Mouse (Mus musculus) activated CD4-positive, CD25-positive, alpha-beta regulatory T cell, adult 4 months (primary cell): Measurements from ENCODE around the gene Tnfrsf19. TPM values are rescaled to one million over a fixed set of nuclear protein-coding genes. Genes with fewer than 3 reads are reported as not detected.

ENCODE experiments used
- ATAC-seq: one replicate; pipeline ENCODE4 v1.8.0; 2017
- polyA plus RNA-seq, 2 experiments: library from polyadenylated mRNA; unstranded; fragments of 100-300 nt; shearing (Covaris generic); gene quantifications; one replicate each; pipeline ENCODE4 v1.2.1; 2017

Gene Tnfrsf19
- polyA plus RNA-seq, 2 experiments from 2014 or later = not detected

DNA sequence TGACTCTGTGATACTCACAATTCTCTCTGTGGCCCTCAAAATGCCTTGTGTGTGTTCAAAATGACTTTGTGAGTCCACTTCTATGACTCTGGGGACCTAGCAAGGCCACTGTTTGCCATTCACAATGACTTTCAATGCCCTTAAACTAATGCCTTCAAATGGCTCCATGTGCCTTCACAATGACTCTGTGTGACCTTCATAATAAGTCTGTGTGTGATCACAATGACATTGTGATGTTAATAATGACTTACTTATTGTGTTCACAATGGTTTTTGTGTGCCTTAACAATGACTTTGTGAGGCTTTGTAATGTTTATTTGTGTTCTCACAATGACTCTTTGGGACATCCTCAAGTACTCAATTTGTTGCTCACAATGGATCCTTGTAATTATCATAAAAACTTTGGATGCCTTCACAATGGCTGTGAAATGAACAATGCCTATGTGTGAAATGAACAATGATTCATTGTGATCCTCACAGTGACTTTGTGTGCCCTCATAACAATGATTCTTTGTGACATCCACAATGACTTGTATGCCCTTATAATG, 88.6 kb downstream of the Tnfrsf19 start:
- ATAC-seq = no peak

DNA sequence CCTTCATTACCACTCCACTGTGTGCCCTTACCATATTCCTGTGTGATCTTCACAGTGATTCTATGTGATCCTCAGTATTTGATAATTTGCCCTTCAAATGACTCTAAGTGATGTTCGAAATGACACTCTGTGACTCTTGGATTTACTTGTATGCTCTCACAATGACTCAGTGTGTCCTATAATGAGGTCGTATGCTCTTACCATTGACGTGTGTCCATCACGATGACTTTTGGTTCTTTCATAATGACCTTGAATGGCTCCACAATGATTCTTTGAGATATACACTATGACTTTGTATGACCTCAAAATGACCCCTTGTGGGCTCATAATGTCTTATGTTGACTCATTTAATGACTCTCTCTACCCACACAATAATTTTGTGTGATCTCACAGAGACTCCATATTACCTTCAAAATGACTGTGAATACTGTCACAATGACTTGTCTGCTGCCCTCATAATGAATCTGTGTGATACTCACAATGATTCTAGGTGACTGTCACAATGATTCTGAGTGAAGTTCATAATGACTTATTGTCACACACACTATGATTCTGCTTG, 108.7 kb downstream of the Tnfrsf19 start:
- no peak for ATAC-seq

DNA sequence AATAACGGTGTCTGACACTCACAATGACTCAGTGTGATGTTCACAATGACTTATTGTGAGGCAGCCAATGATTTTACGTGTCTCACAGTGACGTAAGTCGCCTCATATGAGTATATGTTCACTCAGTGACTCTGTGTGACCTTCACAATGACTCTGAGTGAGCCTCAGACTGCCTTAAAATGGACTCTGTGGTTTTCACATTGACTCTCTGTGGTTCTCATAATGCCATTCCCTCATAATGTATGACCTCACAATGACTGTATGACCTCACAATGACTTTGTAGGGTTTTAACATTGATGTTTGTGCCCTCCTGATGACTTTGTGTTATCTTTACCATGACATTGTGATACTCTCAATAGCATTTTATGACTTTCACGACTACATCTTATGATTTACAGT, 110.6 kb downstream of the Tnfrsf19 start:
- ATAC-seq = no peak

DNA sequence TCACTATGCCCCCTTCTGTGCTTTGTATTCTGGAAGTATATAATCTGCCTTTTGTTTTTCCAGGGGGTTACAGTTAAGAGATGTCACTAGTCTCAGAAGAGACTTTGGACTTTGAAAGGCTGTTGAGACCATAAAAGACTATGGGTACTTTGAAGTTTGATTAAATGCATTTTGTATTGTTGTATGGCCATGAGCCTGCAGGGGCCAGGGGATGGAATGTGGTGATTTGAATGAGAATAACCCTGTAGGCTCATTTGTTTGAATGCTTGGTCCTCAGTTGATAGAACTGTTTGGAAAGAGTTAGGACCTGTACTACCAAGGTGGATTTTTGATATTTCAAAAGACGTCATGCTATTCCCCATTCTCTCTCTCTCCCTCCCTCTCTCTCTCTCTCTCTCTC, 120.3 kb downstream of the Tnfrsf19 start:
- ATAC-seq = no peak

DNA sequence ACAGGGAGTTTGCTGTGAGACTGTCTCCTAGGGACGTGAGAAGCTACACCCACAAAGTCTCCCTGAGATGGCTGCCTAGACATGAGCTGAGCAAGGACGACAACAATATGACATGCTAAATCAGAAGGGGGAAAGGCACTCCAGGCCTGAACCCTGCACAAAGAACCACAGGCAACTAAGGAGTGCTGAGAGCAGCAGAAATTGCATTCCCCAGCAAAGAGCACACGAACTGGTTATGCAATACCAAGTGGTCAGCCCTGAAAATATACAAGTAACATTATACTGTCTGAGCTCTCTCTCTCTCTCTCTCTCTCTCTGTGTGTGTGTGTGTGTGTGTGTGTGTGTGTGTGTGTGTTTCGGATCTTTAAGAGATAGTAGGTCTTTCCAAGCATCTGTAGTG, 129.6 kb downstream of the Tnfrsf19 start:
- ATAC-seq = no peak

Other genes starting within 250 kb of the Tnfrsf19 start
- gene Sacs, start 92.0 kb upstream of the Tnfrsf19 start, polyA plus RNA-seq = 1 to 10 TPM; 6.6 to 6.9 TPM
- not detected for gene Sgcg, start 212.0 kb upstream of the Tnfrsf19 start, polyA plus RNA-seq